Mouse (Mus musculus) spleen, postnatal 10 days (tissue): Measurements from ENCODE around the gene Pde1b.

Experiments used
- DNase-seq, 2 experiments: peaks; one replicate each; pipeline ENCODE4 v3.0.0; 2021 to 2022; ENCODE audit warnings: low spot score in 2 of 2

Pde1b gene

DNA sequence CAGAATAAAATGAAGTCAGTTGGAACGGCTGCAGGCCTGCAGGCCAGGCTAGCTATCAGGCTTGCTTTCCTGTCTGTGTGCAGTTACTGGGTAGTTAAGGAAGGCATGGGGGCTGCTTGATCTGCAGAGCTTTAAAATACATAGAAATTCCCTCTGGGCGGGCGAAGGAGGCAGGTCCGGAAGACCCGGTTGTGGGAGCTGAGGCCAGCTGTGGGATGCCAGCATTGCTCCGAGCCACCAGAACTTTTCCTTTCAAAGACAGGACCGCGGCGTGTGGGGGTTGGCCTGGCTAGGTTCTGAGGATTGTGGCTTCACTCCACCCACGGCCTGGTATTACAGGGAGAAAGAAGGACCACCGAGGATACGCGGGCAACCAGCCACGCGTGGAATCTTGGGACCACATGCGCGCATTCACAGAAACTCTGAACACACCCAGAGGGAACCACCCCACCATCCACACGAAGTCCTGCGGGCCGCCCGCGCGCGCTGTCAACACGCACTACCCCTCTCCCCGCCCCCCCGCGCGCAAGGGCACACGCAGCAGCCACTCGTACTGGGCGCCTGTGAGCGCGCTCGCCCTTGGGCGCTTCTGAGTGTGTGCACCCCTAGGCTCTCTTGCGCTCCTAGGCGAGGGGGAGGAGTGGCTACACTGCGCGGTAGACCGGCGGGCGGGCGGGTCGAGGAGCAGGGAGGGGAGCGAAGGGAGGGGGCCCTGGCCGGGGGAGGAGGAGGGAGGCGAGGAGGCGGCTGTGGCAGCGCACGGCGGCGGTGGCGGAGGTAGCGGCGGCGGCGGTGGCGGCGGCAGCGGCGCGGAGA is at the start of gene Pde1b:
Gene Pde1b (plus strand): TSS at position 600 of the 816 bp plus-strand sequence.
- DNase-seq: peak; percentile 9 to 54

- peak; percentile 36 to 78 for DNase-seq
Observed at GRCm38 (mm10) chr15:103453551-103454218, 49.1 kb upstream of the Pde1b start, which contains the start of gene Nckap1l. Nckap1l (plus strand) TSS chr15:103453794.

GRCm38 (mm10) chr15:103454449-103454848 is 48.4 kb upstream of the Pde1b start:
- no peak for DNase-seq

DNA sequence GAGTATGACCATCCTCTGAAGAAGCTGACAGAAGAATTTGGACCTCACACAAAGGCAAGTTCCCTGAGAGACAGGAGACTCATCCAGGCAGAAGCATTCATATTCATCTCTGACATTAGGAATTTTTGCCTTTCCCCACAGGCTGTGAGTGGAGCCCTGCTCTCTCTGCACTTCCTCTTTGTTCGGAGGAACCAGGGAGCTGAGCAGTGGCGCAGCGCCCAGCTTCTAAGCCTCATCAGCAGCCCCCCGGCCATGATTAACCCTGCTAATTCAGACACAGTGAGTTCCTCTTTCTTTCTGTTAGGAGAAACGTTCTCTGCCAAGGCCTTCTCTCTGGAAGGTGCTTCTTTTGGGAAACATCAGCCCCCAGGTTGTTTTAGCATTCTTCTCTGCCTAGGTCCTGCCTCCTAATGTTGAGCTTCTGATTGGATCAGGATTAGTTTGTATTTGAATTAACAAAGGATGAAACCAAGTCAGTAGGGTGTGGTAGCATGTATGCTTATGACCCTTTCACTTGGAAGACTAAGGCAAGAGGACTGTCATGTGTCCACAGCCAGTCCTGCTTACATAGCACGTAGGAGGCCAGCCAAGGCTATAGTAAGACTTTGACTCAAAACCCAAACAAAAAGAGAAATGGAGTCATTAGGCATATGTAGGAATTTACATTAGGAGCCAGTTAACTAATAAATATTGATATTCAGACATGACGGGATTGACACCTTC is 40.1 kb upstream of the Pde1b start:
- DNase-seq: no peak

- DNase-seq: no peak
Observed at GRCm38 (mm10) chr15:103471488-103472194, 31.2 kb upstream of the Pde1b start.

DNA sequence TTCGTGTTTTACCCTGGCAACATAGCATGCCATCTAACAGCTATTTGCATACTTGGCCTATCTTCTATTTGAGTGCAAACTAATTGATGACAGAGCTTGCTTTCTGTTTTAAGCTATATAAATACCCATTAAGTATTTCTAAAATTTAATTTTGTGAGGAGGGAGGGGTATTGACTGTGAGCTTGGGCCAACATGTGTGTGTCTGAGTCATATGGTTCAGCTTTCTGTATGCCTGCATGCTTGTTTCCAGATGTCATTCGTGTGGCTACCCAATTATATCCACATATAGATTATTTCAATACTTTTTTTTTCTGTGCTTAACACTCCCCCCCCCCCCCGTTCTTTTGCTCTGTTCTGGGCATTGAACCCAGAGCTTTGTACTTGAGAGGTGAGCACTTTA is 30.6 kb upstream of the Pde1b start:
- DNase-seq: no peak

DNA sequence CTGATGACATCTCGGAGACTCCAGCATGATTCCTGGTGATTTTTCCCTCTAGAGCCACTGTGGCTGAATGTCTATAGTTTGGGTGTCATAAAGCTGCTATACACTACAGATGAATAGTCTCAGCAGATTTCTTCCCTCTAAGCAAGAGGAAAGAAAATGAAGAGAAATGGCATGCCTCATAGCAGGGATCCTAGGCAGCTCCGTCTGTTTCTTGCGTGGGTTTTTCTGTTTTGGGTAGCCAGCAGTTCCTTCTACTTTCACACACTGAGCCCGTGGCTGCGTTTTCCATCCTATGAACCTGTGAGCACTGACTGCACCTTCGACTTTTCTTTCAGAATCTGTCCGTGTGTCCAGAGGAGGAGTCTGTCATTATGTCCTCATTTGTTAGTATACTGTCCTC is 29.7 kb upstream of the Pde1b start:
- no peak for DNase-seq

GRCm38 (mm10) chr15:103473769-103474168 is 29.1 kb upstream of the Pde1b start:
- DNase-seq: no peak

DNA sequence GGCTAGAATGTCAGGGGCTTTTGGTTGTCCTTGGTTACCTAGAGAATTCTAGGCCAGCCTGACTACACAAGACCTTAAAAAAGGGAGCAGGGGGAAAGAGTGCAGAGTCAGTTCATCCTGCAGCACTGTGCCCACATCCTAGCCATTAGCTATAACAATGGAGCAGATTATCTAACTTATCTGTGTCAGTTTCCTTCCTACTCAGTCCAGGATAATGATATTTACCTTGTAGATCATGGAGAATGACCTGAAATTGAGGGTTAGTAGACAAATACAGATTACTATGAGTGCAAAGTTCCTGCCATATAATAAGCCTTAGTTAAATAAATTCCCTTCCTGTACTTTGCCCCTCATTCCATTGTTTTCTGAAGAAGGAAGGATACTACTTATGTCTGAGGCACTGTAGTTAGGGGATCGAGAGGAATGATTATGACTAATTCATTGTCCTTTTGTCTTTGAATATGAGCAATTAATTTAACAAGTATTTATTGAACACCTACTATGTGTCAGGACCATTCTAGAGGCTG is 23.7 kb upstream of the Pde1b start:
- no peak for DNase-seq

- no peak for DNase-seq
Observed at GRCm38 (mm10) chr15:103480129-103480528, 22.7 kb upstream of the Pde1b start.

- no peak for DNase-seq
Observed at GRCm38 (mm10) chr15:103482488-103482887, 20.3 kb upstream of the Pde1b start.

GRCm38 (mm10) chr15:103484490-103484889 is 18.3 kb upstream of the Pde1b start:
- DNase-seq: no peak

DNA sequence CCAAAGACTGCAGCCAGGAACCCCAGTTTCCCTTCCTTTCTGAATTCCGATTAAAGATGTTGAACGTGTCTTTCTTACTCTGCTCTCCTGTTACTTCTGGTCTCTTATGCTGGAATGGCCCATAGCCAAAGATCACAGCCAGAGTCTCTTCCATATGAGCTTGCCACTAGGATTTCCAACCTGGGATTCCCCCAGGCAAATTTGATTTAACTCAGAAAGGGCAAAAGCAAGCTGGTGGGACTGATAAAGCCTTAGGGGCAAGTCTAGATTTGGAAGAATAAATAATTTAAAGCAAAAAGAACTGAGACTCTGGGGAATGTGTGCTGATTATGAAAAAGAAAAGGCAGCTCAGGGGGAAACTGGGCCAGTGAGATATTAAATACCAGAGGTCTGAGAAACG is 17.7 kb upstream of the Pde1b start:
- no peak for DNase-seq

- no peak for DNase-seq
Observed at GRCm38 (mm10) chr15:103486658-103487057, 16.2 kb upstream of the Pde1b start.

DNA sequence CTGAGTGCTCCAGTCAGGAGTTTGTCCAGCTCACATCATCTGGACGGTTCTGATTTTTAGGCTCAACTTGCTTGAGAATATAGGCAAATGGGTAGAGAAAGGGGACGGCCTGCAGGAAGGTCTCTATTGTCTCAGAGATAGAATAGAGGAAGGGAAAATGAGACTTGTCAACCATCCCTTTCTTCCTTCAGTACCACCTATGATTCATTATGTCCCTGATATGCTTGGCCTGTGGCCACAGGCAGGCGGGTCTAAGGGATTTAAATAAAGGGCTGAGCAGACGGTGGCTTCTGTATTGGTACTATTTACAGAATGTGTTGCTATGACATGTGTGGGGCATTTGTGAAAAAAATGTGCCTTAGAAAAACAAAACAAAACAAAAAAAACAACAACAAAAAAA is 14.5 kb upstream of the Pde1b start:
- DNase-seq: no peak

GRCm38 (mm10) chr15:103496204-103497140 is 6.4 kb upstream of the Pde1b start:
- DNase-seq: no peak

- DNase-seq: no peak
Observed at GRCm38 (mm10) chr15:103498157-103498556, 4.7 kb upstream of the Pde1b start.

- DNase-seq: no peak
Observed at GRCm38 (mm10) chr15:103500723-103501122, 2.1 kb upstream of the Pde1b start.

GRCm38 (mm10) chr15:103501186-103501585 is 1.6 kb upstream of the Pde1b start:
- DNase-seq: no peak

GRCm38 (mm10) chr15:103503251-103503600 is 392 bp downstream of the Pde1b start:
- DNase-seq: no peak

DNA sequence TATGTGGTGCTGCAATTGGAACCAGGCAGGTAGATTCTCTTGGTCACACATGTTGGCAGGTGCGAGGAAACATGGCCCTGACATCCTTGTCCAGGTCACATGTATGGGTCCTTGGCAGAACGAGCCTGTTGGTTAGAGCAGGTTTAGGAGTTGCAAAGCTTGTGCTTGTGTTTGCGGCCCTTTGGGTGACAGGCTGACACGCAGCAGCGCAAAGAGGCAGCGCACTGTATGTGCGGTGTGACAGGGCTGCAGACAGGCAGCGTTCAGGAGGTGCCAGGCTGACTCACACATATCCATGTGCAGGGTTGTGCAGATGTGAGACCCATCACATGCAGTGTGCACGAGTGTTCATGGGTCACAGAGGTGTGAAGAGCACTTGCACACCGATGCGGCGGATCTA is 826 bp downstream of the Pde1b start:
- no peak for DNase-seq
